Mouse (Mus musculus) adrenal gland, postnatal 0 days (tissue): Measurements from ENCODE around the gene Fn3krp. TPM values are rescaled to one million over a fixed set of nuclear protein-coding genes. Genes with fewer than 3 reads are reported as not detected.

Source experiments
- microRNA-seq: library from miRNA; unstranded; fragments of <30 nt; microRNA quantifications from one replicate; pipeline ENCODE4, GENCODE M21; 2016; ENCODE audit warnings: borderline replicate concordance; ENCODE audit not compliant: insufficient number of aligned reads
- polyA plus RNA-seq: library from polyadenylated mRNA; unstranded; fragments of >200 nt; fragmentation: Nextera tagmentation; extraction: Ambion mirVana; gene quantifications from 2 replicates; pipeline ENCODE4 v1.2.1, GENCODE M21; 2015

Gene Fn3krp
- 4.5 and 6.8 TPM in 2 replicates for polyA plus RNA-seq

DNA sequence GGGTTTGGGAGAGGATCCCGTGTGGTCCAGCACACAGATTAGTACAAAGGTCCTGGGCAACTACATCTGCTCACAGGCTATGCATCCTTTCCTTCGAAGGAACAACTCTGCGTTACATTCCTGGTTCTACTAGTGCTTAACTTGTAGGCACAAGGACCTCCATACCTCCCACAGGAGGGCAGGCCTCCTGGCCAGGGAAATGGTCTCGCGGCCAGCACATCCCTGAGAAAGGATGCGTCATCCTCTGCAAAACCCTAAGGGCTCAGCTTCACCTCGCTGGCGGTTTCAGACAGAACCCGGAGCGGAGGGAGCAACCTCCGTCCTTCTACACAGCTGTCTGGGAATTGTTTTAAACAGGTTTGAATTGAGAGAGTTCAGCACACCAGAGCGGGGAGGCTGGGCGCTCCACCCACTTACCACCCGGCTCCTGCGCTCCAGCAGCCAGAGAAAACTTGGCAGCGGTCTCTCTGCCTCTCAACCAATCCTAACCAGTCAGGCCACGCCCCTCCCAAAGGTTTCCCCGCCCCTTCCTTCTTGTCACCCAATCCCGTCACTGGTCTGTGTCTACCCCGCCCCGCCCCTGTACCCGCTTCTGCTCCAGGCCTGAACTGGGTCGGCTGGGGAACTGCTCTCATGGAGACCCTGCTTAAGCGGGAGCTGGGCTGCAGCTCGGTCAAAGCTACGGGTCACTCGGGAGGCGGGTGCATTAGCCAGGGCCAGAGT, at the start of gene Fn3krp:
TSS of gene Fn3krp (plus strand) at position 572 of the 723 bp plus-strand sequence.

DNA sequence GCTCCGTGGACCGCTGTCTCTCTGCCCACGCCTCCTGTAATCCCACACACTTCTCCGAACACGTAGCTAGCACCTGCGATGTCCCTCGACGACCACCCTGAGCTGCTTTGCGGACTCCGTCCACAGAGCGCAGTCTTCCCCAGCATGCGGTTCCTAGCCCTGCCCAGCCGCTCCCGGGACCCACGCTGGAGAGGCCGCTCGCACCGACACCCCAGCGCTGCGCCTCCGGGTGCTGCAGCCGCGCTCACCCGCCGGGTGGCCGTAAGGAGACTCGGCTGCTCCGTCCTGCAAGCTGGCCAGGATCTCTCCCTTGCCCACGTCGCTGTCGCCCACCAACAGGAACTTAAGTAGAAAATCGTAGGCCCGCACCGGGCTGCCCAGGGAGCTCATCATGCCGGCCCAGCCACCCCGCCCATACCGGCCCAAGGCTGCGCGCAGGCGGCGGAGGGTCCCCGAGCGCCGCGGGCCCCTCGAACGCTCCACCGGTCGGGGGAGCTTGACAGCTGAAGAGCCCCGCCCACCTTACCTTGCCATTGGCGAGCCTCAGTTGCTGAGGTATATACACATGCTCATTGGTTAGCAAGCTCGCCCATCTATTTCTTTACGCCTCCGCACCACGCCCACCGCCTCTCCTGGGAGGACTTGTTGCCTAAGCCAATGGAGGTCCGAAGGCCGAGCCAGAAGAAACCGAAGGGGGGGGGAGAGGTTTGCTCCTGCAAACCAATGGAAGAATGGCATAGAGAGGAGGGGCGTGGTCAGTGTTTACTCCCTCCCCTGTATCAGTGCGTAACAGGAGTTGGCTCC, 33.2 kb upstream of the Fn3krp start, which contains the start of gene Rab40b:
TSS of gene Rab40b (minus strand) at position 502 of the 804 bp plus-strand sequence.

GRCm38 (mm10) chr11:121434156-121435155, 13.3 kb downstream of the Fn3krp start, which contains the start of gene Fn3k:
TSS of gene Fn3k (plus strand) at chr11:121434913.

GRCm38 (mm10) chr11:121451753-121452635, 30.8 kb downstream of the Fn3krp start, which contains the start of gene Tbcd:
TSS of gene Tbcd (plus strand) at chr11:121451949.

Small RNAs within 50 kb of the gene (microRNA-seq; reads per million reads assigned to microRNA genes)
- not detected for gene Mir7236

Other genes with a start within 250 kb of the Fn3krp start
- 6.9 and 7.4 TPM in 2 replicates for gene Hexdc, start 217.0 kb upstream of the Fn3krp start, polyA plus RNA-seq
- 29.3 and 40.0 TPM in 2 replicates for gene Ogfod3, start 216.7 kb upstream of the Fn3krp start, polyA plus RNA-seq
- 22.0 and 26.4 TPM in 2 replicates for gene Cybc1, start 192.1 kb upstream of the Fn3krp start, polyA plus RNA-seq
- gene Narf, start 184.1 kb upstream of the Fn3krp start, polyA plus RNA-seq: 13.6 and 15.3 TPM in 2 replicates
- gene Foxk2, start 161.4 kb upstream of the Fn3krp start, polyA plus RNA-seq: 4.8 and 5.8 TPM in 2 replicates
- gene Wdr45b, start 67.0 kb upstream of the Fn3krp start, polyA plus RNA-seq: 74.8 and 82.6 TPM in 2 replicates
- gene Rab40b, start 33.1 kb upstream of the Fn3krp start, polyA plus RNA-seq: 10.2 and 12.2 TPM in 2 replicates
- gene Fn3k, start 13.5 kb downstream of the Fn3krp start, polyA plus RNA-seq: 1.5 and 2.4 TPM in 2 replicates
- 26.7 and 29.1 TPM in 2 replicates for gene Tbcd, start 30.5 kb downstream of the Fn3krp start, polyA plus RNA-seq
- gene Zfp750, start 97.9 kb downstream of the Fn3krp start, polyA plus RNA-seq: 0.25 and 0.32 TPM in 2 replicates